Mouse (Mus musculus) kidney, adult 9 months (tissue): Measurements from ENCODE around the gene Rxfp4.

ENCODE experiments used
- DNase-seq: peaks from one replicate; pipeline ENCODE4 v3.0.0; 2022

Gene Rxfp4

GRCm38 (mm10) chr3:88652846-88653515, at the start of gene Rxfp4:
Gene Rxfp4, minus strand, starts transcription at chr3:88653142.
- no peak for DNase-seq

GRCm38 (mm10) chr3:88701222-88701621, 48.3 kb upstream of the Rxfp4 start:
- DNase-seq, result no peak

GRCm38 (mm10) chr3:88700247-88700646, 47.3 kb upstream of the Rxfp4 start:
- DNase-seq, result no peak

GRCm38 (mm10) chr3:88698834-88699233, 45.9 kb upstream of the Rxfp4 start:
- DNase-seq, result no peak

GRCm38 (mm10) chr3:88698051-88698450, 45.1 kb upstream of the Rxfp4 start:
- no peak for DNase-seq

- no peak for DNase-seq
These were observed 42.6 kb upstream of the Rxfp4 start for GRCm38 (mm10) chr3:88695545-88695944.

GRCm38 (mm10) chr3:88689079-88689478, 36.1 kb upstream of the Rxfp4 start:
- DNase-seq, result no peak

GRCm38 (mm10) chr3:88686734-88687611, 34.0 kb upstream of the Rxfp4 start:
- DNase-seq, result peak; percentile 9

- no peak for DNase-seq
These were observed 33.1 kb upstream of the Rxfp4 start for GRCm38 (mm10) chr3:88685958-88686451.

- peak; percentile 99 for DNase-seq
These were observed 32.3 kb upstream of the Rxfp4 start, which contains the start of gene Khdc4 for GRCm38 (mm10) chr3:88684980-88685941. Gene Khdc4, plus strand, starts transcription at chr3:88685803.

GRCm38 (mm10) chr3:88684236-88684979, 31.5 kb upstream of the Rxfp4 start:
- DNase-seq, result peak; percentile 70

GRCm38 (mm10) chr3:88683814-88684213, 30.9 kb upstream of the Rxfp4 start:
- DNase-seq, result peak; percentile 14

- peak; percentile 83 for DNase-seq
These were observed 24.5 kb upstream of the Rxfp4 start for GRCm38 (mm10) chr3:88677399-88677798.

- no peak for DNase-seq
These were observed 11.2 kb upstream of the Rxfp4 start for GRCm38 (mm10) chr3:88664095-88664494.

- DNase-seq, result no peak
These were observed 6.9 kb upstream of the Rxfp4 start for GRCm38 (mm10) chr3:88659798-88660197.

GRCm38 (mm10) chr3:88658441-88659127, 5.6 kb upstream of the Rxfp4 start:
- DNase-seq, result no peak

GRCm38 (mm10) chr3:88655619-88656018, 2.7 kb upstream of the Rxfp4 start:
- DNase-seq, result no peak

- DNase-seq, result peak; percentile 50
These were observed 1.7 kb upstream of the Rxfp4 start for GRCm38 (mm10) chr3:88654621-88655020.

GRCm38 (mm10) chr3:88653516-88654370, 801 bp upstream of the Rxfp4 start:
- no peak for DNase-seq
